Mouse (Mus musculus) ZHBTc4 (cell line): ENCODE data around the gene Def6.

Source experiments
- DNase-seq: peaks from one replicate; pipeline ENCODE4 v3.0.0-alpha.2; 2011; ENCODE audit warnings: low read depth, low spot score

Def6 gene

DNA sequence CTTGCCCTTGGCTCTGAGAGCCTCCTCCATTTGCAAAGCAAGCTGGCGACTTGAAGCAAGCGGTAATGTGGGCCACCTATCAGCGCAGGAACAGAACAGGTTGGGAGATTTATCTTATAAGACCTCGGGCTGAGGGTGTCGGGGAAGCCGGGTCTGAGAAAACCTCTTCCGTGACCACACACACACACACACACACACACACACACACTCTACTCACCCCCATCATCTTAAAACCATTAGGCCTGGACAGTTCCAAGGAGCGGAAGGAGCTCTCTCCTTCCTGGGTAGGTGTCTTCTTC, 685 bp downstream of the Def6 start:
- DNase-seq = no peak

DNA sequence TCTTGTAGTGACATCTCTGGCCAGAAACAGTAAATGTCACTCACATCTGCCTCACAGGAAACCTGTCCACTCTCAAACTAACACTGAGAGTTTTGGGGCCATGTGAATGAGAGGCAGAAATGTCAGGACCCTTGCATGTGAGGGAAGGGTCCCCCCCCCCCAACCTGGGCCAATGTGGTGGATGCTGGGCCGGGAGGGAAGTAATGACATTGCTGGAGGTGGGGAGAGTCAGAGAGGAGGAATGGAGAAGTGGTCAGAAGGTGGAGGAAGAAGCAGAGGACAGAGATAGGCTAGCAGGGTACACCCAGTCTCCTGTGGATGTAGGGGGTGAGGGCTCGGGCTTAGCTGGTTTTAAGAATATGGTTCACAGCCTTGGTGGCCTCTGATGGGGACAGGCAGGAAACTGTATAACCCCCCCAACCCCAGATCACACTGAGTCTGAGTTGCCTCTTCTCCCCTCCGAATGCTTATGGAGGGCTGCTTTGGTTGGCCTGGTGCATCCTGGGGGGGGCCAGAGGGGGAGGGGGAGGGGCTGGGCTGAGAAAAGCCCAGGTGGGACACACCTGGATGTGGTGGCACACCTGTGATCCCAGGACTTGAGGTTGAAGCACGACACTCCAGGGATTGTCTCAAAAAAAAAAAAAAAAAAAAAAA, 2.0 kb downstream of the Def6 start:
- DNase-seq = no peak

DNA sequence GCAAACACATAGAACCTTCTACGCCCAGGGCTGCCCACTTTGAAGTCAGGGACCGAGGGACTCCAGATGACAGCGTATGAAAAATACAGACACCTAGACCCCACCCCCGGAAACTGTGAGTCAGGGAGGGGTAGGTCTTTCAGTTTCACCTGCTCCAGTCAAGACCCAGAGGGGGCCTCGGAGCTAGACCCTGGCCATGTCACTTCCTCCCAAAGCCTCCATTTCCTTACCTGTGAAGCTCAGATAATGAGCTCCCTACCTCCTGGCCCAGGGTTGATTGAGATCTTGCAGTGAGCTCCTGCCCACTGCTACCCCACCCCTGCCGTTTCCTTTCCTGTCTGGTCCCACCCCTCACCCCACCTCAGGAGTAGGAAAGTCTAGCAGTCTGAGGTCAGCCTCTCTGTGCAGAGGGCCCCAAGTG, 4.4 kb downstream of the Def6 start:
- DNase-seq = no peak

DNA sequence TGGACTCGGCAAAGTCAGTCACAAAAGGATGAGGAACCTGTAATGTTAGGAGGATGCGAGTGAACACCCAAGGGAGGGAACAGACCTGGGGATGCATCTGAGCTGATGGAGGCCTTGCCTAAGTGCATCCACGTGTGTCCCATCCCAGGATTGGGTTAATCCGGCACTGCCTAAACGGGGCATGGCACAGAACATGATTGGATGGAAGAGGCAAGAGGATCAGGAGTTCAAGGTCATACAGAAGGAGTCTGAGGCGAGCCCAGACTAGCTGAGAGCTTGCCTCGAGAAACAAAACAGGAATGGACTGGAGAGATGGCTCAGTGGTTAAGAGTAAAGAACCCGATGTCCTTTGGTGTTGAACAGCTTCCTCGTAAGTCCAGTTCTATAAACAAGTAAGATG, 4.8 kb downstream of the Def6 start:
- DNase-seq = peak; percentile 61

DNA sequence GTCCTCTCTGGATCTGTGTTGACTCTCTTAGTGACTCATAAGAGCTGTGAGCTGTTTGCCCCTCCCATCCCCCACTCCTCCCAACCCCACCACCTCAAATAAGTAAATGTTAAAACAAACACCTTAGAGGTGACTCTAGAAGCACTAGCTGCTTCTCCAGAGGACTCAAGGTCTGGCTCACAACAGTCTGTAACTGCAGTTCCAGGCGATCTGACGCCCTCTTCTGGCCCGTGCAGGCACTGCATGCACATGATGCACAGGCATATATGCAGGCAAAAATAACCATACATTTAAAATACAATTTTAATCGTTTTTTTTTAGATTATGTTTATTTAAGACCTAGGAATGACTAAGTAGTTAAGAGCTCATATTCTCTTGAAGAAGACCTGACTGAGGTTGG, 5.7 kb downstream of the Def6 start:
- DNase-seq = peak; percentile 80

DNA sequence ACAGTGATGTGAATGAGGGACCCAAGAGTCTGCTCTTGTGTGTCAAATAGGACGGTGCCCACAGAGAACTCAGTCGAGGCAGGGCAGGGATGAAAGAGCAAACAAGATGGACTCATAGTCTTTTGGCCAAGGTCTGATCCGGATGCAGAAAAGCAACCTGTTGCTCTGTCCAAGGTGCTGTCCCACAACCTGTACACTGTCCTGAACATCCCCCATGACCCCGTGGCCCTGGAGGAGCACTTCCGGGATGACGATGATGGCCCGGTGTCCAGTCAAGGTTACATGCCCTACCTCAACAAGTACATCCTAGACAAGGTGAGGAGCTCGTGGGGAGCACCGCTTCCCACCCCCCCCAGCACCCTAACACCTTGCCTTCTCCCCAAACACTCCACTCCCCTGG, 9.2 kb downstream of the Def6 start:
- no peak for DNase-seq

DNA sequence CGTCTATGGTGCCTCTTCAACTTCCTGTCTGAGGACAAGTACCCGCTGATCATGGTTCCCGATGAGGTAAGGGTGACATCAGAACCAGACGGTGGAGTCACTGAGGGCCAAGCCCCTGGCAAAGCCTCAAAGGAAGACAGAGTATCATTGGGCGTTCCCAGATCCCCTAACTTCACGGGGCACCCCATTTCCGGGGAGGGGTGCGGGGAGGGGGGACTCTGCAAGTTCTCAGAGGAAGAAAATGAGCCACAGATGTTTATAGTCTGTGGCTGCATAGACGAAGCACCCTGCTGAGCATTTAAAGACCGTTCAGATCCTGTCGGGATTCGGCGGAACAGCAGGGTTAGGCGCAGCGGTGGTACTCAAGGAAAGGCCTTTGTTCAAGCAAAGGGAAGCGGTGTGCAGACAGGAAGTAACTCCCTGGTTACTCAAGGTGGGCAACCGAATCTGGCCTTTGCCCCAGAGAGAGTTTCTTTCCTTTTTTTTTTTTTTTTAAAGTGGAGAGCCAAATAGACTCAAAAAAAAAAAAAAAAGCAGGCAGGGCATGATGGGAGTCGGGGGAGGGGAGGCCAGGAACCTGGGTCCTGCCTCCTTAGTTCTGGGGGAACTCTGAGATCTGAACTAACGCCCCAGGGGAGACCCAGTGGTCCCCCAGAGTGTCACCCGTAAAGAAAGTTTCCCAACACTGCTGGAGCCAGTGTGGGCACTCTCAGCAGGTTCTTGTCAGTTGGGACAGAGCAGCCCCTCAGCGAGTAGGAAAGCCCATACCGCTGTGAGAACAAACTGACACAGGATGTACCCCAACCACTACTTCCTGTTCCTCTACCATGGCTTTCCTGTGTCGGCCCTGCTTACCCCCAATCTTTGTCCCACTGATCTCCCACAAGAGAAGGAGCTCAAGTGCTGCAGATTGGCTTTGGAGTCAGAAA, 10.4 kb downstream of the Def6 start:
- DNase-seq = peak; percentile 86

DNA sequence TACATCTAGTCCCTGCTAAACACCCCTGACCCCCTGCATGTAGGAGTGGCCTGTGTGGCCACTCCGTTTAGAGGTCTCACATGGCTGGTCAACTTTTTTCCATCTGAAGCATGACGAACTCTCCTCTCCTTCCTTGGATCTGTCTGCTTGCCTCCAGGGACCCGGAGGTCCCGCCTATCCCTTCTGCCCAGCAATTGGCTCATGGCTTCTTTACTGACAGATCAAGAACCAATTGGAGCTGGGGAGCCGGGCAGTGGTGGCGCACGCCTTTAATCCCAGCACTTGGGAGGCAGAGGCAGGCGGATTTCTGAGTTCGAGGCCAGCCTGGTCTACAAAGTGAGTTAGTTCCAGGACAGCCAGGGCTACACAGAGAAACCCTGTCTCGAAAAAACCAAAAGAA, 14.9 kb downstream of the Def6 start:
- DNase-seq = peak; percentile 86

DNA sequence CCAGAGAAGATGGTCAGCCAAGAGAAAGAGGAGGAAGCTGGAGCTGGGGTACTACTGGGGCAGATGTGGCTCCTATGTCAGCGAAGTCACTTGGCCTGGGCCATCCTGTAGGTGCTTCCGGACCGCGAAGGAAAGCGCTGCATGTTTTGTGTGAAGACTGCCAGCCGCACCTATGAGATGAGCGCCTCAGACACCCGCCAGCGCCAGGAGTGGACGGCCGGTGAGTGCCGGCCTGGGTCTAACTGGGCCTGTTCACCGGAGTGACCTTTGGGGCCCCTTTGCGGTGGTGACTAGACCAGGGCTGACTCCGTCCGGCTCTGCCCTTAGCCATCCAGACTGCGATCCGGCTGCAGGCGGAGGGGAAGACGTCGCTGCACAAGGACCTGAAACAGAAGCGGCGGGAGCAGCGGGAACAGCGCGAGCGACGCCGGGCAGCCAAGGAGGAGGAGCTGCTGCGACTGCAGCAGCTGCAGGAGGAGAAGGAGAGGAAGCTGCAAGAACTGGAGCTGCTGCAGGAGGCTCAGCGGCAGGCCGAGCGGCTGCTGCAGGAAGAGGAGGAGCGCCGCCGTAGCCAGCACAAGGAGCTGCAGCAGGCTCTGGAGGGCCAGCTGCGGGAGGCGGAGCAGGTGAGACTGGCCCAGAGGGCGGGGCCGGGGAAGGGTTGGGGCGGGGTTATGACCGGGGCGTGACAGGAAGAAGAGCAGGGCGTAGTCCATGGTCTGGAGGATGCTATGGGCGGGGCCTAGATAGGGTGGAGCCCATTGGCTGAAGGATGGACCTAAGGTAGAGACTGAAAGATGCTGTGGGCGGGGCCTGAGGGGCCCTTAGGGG, 16.2 kb downstream of the Def6 start:
- peak; percentile 99 for DNase-seq

DNA sequence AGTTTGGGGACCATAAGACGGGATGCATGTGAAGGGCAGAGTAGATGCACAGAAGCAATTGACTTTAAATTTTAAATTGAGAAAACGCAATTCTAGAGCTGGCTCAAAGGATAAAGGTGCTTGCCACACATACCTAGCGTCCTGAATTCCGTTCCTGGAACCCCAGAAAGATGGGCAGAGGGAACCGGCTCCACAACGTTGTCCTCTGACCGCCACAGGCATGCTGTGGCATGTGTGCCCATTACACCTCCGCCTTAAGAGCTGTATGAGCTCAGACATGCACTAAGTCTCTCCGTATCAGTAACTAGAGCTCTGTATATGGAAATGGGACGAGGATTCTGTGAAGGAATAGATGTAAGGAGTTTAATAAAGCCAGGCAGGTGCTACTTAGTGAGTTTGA, 17.0 kb downstream of the Def6 start:
- DNase-seq = no peak

DNA sequence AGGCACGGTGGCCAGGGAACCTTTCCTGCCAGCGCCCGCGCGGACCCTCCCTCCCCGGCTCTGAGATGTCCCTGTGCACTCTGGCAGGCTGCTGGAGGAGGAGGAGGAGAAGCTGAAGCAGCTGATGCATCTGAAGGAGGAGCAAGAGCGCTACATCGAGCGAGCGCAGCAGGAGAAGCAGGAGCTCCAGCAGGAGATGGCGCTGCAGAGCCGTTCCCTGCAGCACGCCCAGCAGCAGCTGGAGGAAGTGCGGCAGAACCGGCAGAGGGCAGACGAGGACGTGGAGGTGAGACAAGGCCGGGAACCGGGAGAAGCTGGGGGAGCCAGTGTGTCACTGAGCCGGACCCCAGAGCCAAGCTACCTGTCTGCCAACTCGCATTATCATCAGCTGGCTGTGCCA, 18.4 kb downstream of the Def6 start:
- peak; percentile 94 for DNase-seq

DNA sequence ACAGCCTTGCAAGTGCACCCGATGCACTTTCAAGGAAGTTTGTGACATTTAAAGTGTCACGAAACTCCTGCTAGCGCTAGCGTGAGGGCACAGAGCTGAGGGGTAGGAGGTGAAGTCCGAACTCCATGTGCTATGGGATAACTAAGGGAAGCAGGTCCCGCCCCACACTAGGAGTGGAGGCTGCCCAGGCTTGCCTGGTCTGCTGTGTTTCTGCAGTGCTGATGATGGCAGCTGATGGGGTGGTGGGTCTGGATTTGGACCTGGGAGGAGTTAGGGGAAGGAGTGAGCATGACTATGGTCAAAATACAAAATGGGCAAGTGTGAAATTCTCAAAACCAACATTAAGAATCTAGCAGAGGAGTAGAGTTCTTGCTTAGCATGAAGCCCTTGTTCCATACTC, 22.9 kb downstream of the Def6 start:
- peak; percentile 61 for DNase-seq

DNA sequence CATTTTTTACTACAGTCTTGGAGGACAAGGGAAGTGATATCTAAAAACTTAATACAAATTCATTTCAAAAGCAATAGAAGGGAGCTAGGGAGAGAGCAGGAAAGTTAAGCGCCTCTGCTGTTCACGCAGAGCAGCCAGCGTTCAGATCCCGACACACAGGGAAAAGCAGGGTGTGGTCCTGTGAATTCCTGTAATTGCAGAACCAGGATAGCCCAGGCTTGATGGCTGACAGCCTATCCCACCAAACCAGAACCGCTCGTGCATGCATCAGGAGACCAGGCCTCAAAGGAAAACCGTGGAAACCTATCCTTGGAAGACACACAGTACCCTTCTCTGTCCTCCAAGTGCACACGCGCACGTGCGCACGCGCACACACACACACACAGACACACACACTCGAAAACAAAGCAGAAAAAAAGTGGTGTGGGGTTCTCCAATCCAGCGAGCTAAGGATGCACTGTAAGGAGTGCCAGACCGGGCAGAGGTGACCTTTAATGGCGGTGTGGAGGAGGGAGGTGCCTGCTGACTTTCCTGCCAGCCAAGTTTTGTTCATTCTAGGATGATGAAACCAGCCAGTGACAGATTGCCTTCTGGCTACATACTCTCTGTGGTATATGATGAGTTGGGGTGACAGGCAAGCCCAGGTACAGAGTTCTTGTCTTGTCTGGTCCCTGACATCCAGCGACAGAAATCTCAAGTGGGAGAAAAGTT, 23.6 kb downstream of the Def6 start:
- DNase-seq = peak; percentile 85

DNA sequence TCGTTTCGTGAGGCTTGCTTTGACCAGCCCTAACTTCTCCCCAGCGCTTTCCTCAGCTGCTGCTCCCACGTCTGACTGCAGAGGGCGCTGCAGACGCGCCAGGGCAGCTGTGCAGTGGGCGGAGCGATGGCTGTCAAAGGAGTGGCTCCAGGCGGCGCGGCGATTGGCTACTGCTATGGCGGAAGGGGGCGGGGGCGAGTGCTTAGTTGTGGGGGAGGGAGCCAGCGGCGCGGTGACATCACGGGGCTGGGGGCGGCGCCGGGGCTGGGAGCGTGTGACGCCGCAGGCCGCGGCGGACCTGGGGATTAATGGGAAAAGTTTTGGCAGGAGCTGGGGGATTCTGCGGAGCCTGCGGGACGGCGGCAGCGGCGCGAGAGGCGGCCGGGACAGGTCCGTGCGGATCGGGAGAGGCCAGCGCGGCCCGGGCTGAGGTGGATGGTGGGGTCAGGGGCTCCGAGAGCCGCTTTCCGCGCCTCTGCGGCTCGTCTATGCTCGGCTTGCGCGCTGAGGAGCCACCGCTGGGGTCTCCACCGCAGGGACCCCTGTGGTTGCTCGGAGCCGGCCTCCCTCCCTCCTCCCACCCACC, 25.0 kb downstream of the Def6 start, which contains the start of gene Ppard:
Gene Ppard, plus strand, starts transcription at position 226 of the 586 bp plus-strand sequence.
- DNase-seq = peak; percentile 98

DNA sequence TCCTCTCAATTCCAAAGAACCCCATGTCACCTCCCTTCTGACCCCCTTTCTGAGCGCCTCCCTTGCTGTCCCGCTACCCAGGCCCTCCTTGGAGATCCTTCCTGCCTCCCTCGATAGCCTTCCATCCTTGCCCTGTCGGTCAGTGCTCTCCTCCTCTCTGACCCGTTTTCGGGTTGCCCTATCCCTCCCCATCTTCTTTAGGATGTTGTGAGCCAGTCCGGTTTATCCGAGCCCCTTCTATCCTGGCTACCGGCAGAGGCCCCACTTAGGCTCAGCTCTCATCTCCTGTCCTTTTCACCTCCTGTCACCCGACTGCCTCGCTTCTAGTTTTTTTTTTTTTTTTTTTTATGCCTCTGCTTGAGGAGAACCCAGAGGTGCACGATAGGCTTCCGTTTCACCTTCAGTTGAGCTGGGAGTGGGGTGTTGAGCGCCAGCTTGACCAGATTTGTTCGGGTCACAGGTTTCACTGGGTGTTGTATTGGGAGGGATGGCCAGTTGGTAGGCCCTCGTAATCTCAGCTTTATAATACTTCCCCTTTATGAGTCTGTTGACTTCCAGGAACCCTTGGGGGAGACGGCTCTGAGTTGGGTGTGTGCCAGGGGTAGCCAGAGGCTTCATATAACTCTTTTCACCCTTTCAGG, 25.6 kb downstream of the Def6 start:
- no peak for DNase-seq

DNA sequence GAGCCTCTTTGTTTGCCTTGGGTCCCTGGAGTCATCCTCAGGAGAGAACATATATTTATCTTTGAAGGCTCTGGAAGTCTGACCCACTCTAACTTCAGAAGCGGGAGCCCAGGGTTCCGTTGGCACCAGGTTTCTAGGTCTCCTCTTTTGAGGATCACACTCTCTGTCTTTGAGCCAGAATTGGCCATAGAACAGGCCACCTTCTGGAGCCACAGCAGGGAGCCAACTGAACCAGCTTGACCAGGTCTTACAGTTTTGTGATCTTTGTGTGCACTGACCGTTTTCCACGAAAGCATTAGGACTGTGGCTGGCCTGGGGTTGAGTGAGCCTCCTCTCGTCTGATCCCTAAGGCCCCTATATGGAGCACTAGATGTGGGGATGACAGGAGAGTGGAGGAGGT, 27.1 kb downstream of the Def6 start:
- no peak for DNase-seq

DNA sequence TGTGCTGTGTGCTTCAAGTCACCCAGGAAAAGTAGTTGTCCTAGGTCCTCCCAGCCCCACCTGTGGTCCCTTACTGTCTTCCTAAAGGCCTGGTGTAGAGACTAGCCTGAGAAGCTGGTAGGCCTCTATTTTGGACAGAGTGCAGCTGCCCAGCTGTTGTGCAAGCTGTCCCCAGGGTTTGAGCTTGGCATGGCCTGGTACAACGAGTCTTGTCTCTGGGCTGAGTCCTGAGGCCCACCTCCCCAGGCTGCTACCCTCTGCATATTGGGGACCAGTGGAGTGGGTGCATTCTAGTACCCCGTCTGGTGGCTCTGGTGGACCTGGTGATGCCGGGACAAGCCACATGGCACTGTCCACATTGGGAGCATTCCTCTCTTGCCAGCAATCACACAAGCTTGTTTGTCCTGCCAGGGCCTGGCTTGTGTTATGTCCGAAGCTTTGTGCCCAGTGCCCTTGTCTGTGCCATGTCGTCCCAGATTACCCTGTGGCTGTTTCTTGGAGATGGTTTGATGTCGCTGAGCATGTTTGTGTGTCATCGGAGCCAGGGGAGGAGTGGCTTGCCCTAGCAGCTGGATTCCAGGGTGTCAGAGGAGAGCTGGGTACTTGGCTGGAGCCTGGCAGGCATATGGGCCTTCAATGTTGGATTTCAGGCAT, 28.5 kb downstream of the Def6 start:
- no peak for DNase-seq

DNA sequence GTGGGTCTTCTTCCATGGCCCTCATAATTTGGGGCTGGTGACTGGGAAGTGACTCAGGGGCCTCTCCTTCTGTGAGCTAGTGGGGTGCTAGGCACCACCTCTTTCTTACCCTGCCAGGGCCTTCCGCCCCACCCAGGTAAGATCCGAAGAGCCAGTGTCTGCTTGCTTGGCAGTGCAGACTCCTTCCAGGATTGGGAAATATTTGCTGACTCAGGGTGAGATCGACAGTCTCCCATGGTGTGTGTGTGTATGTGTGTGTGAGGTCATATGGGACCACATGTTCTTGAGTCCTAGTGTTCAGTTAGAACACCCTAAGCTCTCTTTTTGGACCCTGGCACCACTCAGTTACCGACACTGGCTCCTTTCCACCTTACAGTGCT, 29.0 kb downstream of the Def6 start:
- no peak for DNase-seq

DNA sequence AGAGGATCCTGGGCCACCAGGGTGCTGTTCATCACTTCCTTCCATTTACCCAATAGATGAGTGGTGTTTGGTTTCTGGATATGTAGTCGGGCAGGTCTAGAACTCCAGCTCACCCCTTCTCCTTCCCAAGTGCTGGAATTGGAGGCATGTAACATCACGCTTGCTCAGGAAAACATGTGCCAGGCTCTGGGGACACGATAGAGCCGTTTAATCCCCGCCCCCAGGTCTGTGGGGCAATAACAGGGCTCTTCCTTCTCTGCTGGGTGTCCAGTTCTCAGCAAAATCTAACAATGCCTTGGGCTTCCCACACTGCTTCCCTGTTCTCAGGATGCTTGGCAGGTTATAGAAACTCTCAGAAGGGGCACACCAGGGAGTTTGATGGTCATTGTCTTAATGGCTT, 29.8 kb downstream of the Def6 start:
- DNase-seq = no peak

DNA sequence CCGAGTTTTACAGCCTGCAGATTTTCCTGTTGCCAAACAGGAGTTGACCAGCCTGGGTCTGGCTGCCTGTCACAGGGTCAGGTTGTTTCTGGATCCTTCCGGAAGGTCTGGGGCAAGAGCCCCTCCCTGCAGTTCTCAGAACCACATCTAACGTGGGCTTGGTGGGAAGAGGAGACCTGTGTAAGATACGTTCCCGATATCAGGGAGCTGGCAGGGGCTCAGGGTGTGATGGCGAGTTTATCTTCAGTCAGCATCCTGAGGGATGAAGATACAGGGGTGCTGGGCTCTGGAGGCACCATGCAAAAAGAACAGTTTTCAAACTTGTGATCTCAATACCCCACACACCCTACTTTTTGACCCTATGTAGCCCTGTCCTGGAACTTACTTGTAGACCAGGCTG, 30.3 kb downstream of the Def6 start:
- DNase-seq = no peak
